Mouse (Mus musculus): ENCODE measurements at regions not wholly inside any gene's neighbourhood (a gene's known extent, or its start where the extent isn't known, plus 50 kb on each side); places are given as distances from the start of the nearest gene placed in this dataset.

DNA sequence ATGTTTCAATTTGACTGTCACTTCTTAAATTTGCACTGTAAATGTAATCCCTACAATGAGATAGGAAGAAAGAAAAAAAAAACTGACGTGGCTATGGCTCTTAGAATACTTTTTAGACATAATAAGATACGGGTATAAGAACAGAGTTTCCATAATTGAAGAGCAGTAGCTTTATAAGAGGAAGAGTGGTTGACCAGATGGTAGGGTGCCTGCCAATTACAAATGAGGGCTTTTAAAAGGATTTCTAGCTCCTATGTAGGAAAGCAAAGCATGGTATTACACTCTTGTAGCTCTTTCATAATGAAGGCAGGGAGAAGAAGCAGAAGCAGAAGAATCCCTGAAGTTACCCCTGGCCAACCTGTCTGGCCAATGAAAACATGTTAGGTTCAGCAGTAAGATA, 239.7 kb upstream of the Car10 start:
- DNase-seq (ENCODE audit: low spot score), result no peak
- H3K36me3 ChIP-seq (replicated peaks), result no peaks in the 10 kb centered on the region
- 80% methylated on average over 2 of the region's 2 CpGs for WGBS
- no peaks in the 10 kb centered on the region for H3K4me1 ChIP-seq
- no peaks in the 10 kb centered on the region for H3K9me3 ChIP-seq
- no peaks in the 10 kb centered on the region for H3K27me3 ChIP-seq (replicated peaks; ENCODE audit: low read depth, poor library complexity, severe bottlenecking)
- no peak overlapping the region for H3K4me3 ChIP-seq
- H3K27ac ChIP-seq (replicated peaks), result no peak overlapping the region

DNA sequence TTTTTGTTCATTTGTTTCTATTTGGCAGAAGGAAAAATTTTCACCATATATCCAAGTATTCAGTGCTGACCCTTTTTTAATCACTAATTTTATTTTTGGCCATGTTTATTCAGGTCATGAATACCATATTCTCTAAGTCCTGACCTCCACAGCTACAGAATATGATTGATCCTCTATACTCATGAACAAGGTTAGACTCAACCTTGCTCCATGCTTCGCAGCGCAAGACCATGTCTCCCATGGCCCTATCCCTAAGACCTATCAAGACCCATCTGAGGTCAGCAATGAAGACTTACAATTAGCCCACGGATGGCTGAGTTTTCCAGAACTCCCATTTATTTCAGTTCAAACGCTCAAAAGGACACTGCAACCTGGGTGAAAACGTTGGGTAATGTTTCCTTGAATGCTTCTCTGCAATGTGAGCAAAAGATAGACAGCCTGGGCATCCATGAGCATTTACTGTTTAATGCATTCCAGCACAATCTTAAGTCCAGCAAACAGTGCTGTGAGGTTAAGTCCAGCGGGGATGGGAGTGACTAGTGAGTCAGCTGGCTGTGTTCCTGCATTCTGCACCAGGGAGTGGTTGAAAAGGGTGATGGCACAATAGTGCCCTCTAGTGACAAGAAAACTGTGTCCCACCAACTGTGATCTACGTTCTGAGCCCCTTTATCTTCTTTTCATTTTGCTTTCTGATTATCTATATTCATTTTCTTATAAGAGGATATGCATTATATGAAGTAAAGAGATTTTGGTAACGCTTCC, 208.0 kb upstream of the Car10 start:
- Histone ChIP-seq H3K4me1 (no peaks in the 10 kb centered on the region), H3K27me3 (replicated peaks; ENCODE audit: low read depth, poor library complexity, severe bottlenecking) (no peaks in the 10 kb centered on the region), H3K9me3 (no peaks in the 10 kb centered on the region), H3K27ac (replicated peaks) (no peak overlapping the region), H3K4me3 (no peak overlapping the region), H3K36me3 (replicated peaks) (no peaks in the 10 kb centered on the region)
- 52% methylated on average over 8 of the region's 8 CpGs for WGBS
- peak; percentile 44 for DNase-seq (ENCODE audit: low spot score)

DNA sequence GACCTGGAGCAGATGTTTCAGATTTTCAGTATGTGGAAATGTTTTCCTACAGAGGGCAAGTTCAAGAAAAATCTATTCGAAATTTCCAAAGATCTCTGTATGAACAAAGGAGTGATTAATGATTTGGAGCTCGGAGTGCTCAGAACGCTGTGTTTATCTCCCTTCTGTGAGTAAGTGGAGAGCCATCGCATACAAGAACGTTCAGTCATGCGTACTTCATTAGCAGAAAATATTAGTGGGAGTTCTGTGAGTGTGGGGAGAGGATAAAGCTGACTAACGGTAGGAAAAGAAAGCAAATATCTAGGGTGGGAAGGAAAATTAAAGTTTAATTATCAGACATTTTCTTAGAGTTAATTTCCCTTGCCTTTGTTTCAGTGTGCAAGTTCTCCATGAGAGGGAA, 198.5 kb upstream of the Car10 start:
- DNase-seq (ENCODE audit: low spot score), result no peak
- no peaks in the 10 kb centered on the region for H3K4me1 ChIP-seq

More for the DNA sequence above, 198.5 kb upstream of the Car10 start:
- Histone ChIP-seq H3K27ac (replicated peaks) (no peak overlapping the region), H3K36me3 (replicated peaks) (no peaks in the 10 kb centered on the region), H3K9me3 (no peaks in the 10 kb centered on the region), H3K4me3 (no peak overlapping the region), H3K27me3 (replicated peaks; ENCODE audit: low read depth, poor library complexity, severe bottlenecking) (no peaks in the 10 kb centered on the region)
- 66% methylated on average over 7 of the region's 7 CpGs for WGBS
